Mouse (Mus musculus) megakaryocyte progenitor cell, adult 5-6 weeks (primary cell): ENCODE data around the gene Crisp4. TPM values are rescaled to one million over a fixed set of nuclear protein-coding genes. Genes with fewer than 3 reads are reported as not detected.

Source experiments
- ATAC-seq: replicated peaks from 2 replicates; pipeline ENCODE4 v1.8.0; 2016; ENCODE audit warnings: mild to moderate bottlenecking, moderate TSS enrichment, inconsistent platforms; ENCODE audit not compliant: poor library complexity
- total RNA-seq, 2 experiments: library from RNA; stranded (forward) in 1 of 2; stranded (reverse) in 1 of 2; fragments of 157-497, 149-512 nt in 1 of 2; fragments of 200-1000 nt in 1 of 2; gene quantifications; 2 replicates each; pipeline versions ENCODE4 v1.2.3 to v1.2.4; 2015 to 2017

Crisp4 gene
- not detected in 2 replicates for total RNA-seq (2015)
- not detected in 2 replicates for total RNA-seq (2017)

DNA sequence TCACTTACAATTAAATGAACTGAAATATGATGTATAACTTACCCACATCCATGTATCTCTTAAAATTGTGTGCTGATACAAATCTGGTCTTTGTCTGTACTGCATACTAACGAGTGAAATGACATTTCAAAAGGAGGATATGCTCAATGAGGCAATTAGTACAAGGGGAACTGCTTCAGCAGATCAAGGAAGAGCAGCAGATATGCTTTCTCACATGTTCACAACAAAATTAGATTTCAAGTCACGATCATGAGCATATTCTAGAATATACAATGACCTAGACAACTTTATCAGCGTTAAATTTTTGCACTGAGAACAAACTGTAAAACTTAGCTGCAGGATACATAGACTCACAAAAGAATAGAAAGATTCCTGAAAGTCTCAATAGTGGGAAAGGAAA, at the start of gene Crisp4:
Gene Crisp4 (minus strand): TSS at position 101 of the 400 bp plus-strand sequence.
- no peak for ATAC-seq

DNA sequence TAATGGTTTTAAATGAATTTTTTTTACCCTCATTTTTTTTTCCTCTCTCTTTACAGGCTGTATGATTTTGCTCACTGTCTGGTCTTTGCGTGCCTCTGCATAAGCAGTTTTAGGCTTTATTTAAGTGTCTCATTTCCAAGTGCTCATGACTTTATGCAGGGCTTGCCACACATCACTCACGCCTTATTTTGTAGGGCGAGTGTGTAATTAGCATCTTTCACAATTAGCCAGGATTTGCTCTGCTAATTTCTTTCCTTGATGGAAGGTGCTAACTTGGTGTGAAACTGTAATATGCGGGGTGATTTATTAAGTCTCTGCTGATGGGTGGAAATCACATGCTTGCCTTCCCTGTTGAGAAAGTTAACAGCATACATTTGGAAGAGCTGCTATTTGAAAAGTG, 46.0 kb upstream of the Crisp4 start:
- no peak for ATAC-seq

GRCm38 (mm10) chr1:18190714-18191712, 45.3 kb upstream of the Crisp4 start:
- ATAC-seq: no peak

DNA sequence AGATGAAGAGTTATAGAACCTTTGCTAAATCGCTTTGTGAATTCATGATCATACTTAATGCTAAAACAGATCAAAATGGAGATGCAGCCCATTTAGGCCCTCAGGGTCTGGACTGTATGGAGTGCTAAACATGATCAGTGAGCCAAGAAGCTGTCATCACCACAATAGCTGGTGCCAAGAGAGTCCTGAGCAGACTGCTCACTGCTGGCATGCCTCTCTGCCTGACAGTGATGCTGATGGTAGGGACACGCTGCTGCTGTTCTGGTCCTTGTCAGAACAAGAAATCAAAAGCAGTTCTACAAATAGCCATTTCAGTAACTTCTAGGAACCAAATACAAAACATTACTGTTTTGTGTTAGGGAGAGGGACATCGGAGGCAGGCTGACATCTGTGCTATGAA, 35.5 kb upstream of the Crisp4 start:
- ATAC-seq: no peak

- ATAC-seq: no peak
These were observed 24.9 kb upstream of the Crisp4 start for GRCm38 (mm10) chr1:18170573-18170972.

GRCm38 (mm10) chr1:18168261-18168660, 22.6 kb upstream of the Crisp4 start:
- no peak for ATAC-seq

- ATAC-seq: no peak
These were observed 13.4 kb upstream of the Crisp4 start for GRCm38 (mm10) chr1:18159082-18159481.

DNA sequence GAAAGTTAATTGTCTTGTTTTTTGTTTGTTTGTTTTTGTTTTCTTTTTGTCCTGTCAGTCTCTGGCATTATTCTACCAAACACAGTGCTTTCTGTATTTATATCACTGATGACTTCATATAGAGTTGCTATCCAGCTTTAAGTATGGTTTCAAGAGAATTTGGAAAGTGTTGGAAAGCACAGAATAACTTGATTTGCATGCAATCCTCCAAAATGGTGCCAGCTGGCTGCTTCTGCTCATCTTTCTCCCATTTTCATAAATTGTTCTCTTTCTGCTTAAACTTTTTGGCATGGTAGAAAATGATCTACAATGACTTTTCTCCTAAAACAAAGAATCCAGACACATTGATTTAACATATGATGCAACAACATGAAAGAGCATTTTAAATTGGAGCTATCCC, 2.5 kb upstream of the Crisp4 start:
- ATAC-seq: no peak

DNA sequence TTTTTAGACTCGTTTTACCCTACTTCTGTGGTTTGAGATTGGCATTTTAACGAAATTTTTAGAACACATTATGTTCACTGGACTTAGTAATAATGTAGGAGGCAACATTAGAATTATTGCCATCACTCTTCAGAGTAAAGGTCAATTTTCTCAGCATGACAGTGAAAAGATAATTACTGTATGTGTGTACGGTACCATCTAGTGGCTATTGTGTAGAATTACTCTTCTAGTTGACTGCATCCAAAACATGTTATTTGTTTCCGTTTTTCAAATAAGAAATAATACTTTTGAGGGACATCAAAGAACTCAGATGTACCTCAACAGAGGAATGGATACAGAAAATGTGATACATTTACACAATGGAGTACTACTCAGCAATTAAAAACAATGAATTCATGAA, 14.0 kb downstream of the Crisp4 start:
- peak; percentile 50; the same call in 1 of the 2 replicates for ATAC-seq

GRCm38 (mm10) chr1:18129983-18130382, 15.7 kb downstream of the Crisp4 start:
- ATAC-seq: no peak

GRCm38 (mm10) chr1:18106720-18107355, 38.9 kb downstream of the Crisp4 start:
- peak; percentile 79 for ATAC-seq

- ATAC-seq: peak; percentile 55
These were observed 39.7 kb downstream of the Crisp4 start for GRCm38 (mm10) chr1:18105866-18106529.

DNA sequence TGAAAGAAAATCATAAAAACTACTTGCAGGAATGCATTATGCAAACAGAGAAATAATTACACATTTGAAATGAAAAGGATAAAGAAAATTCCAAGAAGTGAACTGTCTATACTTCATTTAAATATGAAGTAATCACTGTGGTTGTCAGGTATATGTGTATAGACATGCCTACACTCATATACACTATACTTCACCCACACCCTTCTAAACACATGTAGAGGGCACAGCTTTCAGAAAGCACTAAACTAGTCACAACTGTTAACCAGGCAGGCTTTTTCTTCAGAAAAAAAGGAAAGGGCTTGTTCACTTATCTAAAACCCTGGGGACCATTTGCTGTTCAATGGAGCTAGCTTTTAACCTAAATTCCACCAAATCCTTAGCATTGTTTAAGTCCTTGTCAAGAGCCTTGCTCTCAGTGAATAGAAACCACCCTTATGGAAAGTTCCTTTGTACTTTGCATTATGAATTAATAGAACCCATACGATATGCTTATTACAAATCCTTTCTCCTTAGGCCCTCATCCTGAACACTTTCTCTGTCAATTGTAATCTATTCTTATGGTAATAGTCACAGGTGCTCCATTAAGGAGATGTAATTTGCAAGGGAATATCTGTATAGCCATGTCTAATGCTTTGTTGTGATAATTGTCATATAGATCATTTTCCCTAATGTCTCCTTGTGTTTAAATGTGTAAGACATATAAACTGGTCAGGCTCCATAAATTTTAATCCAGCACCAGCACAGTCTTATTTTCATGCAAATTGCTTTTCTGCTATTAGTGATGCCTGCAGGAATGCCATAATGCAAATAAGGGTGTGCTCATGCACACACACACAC, 40.5 kb downstream of the Crisp4 start:
- no peak for ATAC-seq

Other genes with a start within 250 kb of the Crisp4 start
- not detected in 2 replicates for gene Defb18, start 91.5 kb upstream of the Crisp4 start, total RNA-seq (2015)
- gene Defb18, start 91.5 kb upstream of the Crisp4 start, total RNA-seq (2017): not detected in 2 replicates
- not detected in 2 replicates for gene Defb41, start 119.2 kb upstream of the Crisp4 start, total RNA-seq (2015)
- gene Defb41, start 119.2 kb upstream of the Crisp4 start, total RNA-seq (2017): not detected in 2 replicates